Mouse (Mus musculus) myocyte (in vitro differentiated cells): ENCODE measurements around the gene Serping1.

Experiments
- E2F4 ChIP-seq: IDR thresholded peaks from one replicate; pipeline ENCODE4 v1.6.1; 2011; ENCODE audit warnings: mild to moderate bottlenecking, control low read depth, moderate library complexity; ENCODE audit not compliant: insufficient read depth
- MAX ChIP-seq: IDR thresholded peaks from one replicate; pipeline ENCODE4 v1.6.1; 2011; ENCODE audit warnings: low read depth, mild to moderate bottlenecking, control low read depth
- POLR2A ChIP-seq: IDR thresholded peaks from one replicate; pipeline ENCODE4 v1.6.1; 2011; ENCODE audit warnings: low read depth, mild to moderate bottlenecking, control low read depth, moderate library complexity; ENCODE audit not compliant: insufficient read length
- POLR2AphosphoS2 ChIP-seq: IDR thresholded peaks from one replicate; pipeline ENCODE4 v1.6.1; 2011; ENCODE audit warnings: low read depth, control low read depth; ENCODE audit not compliant: insufficient read length
- REST ChIP-seq: IDR thresholded peaks from one replicate; pipeline ENCODE4 v1.6.1; 2011; ENCODE audit warnings: mild to moderate bottlenecking, control low read depth, moderate library complexity; ENCODE audit not compliant: insufficient read depth, insufficient read length
- SRF ChIP-seq: IDR thresholded peaks from one replicate; pipeline ENCODE4 v1.6.1; 2011; ENCODE audit warnings: low read depth; ENCODE audit not compliant: control insufficient read depth, insufficient read length
- TCF12 ChIP-seq: IDR thresholded peaks from one replicate; pipeline ENCODE4 v1.6.1; 2011; ENCODE audit warnings: mild to moderate bottlenecking, control low read depth; ENCODE audit not compliant: poor library complexity, insufficient read depth, severe bottlenecking
- TCF3 ChIP-seq: IDR thresholded peaks from one replicate; pipeline ENCODE4 v1.6.1; 2011; ENCODE audit warnings: low read depth, control low read depth; ENCODE audit not compliant: insufficient read length
- USF1 ChIP-seq: IDR thresholded peaks from one replicate; pipeline ENCODE4 v1.6.1; 2011; ENCODE audit warnings: low read depth, mild to moderate bottlenecking, control low read depth, moderate library complexity

GRCm38 (mm10) chr2:84715562-84716361 lies 59.5 kb downstream of the Serping1 start:
- TF ChIP-seq USF1: no peak
- no peak for TF ChIP-seq MAX
- TF ChIP-seq POLR2A: peak; percentile 40
- no peak for TF ChIP-seq POLR2AphosphoS2
- no peak for TF ChIP-seq E2F4
- TF ChIP-seq TCF12: no peak
- no peak for TF ChIP-seq TCF3
- TF ChIP-seq REST: no peak
- TF ChIP-seq SRF: no peak
